Mouse (Mus musculus) heart, adult 2 months (tissue): ENCODE results near the gene Eif1b.

Experiments
- CTCF ChIP-seq: fragments of 200-600 bp; IDR thresholded peaks from 2 replicates; pipeline ENCODE4 v1.8.1; 2022; ENCODE audit warnings: antibody characterized with exemption, mild to moderate bottlenecking, moderate library complexity
- EP300 ChIP-seq: fragments of 200-500 bp; IDR thresholded peaks from 2 replicates; pipeline ENCODE4 v1.6.1; 2011; ENCODE audit warnings: low read depth, low read length, control low read depth; ENCODE audit not compliant: insufficient read depth

GRCm38 (mm10) chr9:120487076-120487475, 5.0 kb upstream of the Eif1b start:
- no peak for TF ChIP-seq CTCF
- no peak for TF ChIP-seq EP300
